Mouse (Mus musculus): ENCODE results near the gene Trim2. TPM values are rescaled to one million over a fixed set of nuclear protein-coding genes. Genes with fewer than 3 reads are reported as not detected.

Gene Trim2
- total RNA-seq, 1 experiment from 2014 or later, result 1.4 TPM

- no peak for ATAC-seq (replicated peaks in 1 of 2; ENCODE audit: insufficient read depth in 1 of 2, low FRiP score in 2 of 2, low TSS enrichment in 1 of 2, low read depth in 1 of 2, poor library complexity in 2 of 2, severe bottlenecking in 2 of 2)
Measured at GRCm38 (mm10) chr3:84252776-84253654, 53.7 kb downstream of the Trim2 start.

- no peak for ATAC-seq (replicated peaks in 1 of 2; ENCODE audit: insufficient read depth in 1 of 2, low FRiP score in 2 of 2, low TSS enrichment in 1 of 2, low read depth in 1 of 2, poor library complexity in 2 of 2, severe bottlenecking in 2 of 2)
Measured at GRCm38 (mm10) chr3:84251721-84252120, 55.0 kb downstream of the Trim2 start.

- no peak for ATAC-seq (replicated peaks in 1 of 2; ENCODE audit: insufficient read depth in 1 of 2, low FRiP score in 2 of 2, low TSS enrichment in 1 of 2, low read depth in 1 of 2, poor library complexity in 2 of 2, severe bottlenecking in 2 of 2)
Measured at GRCm38 (mm10) chr3:84250275-84250674, 56.4 kb downstream of the Trim2 start.

- ATAC-seq (replicated peaks in 1 of 2; ENCODE audit: insufficient read depth in 1 of 2, low FRiP score in 2 of 2, low TSS enrichment in 1 of 2, low read depth in 1 of 2, poor library complexity in 2 of 2, severe bottlenecking in 2 of 2), result no peak
Measured at GRCm38 (mm10) chr3:84247789-84248188, 58.9 kb downstream of the Trim2 start.

- ATAC-seq (replicated peaks in 1 of 2; ENCODE audit: insufficient read depth in 1 of 2, low FRiP score in 2 of 2, low TSS enrichment in 1 of 2, low read depth in 1 of 2, poor library complexity in 2 of 2, severe bottlenecking in 2 of 2), result no peak
Measured at GRCm38 (mm10) chr3:84246421-84246861, 60.2 kb downstream of the Trim2 start.

GRCm38 (mm10) chr3:84243116-84243515, 63.6 kb downstream of the Trim2 start:
- no peak for ATAC-seq (replicated peaks in 1 of 2; ENCODE audit: insufficient read depth in 1 of 2, low FRiP score in 2 of 2, low TSS enrichment in 1 of 2, low read depth in 1 of 2, poor library complexity in 2 of 2, severe bottlenecking in 2 of 2)

- no peak for ATAC-seq (replicated peaks in 1 of 2; ENCODE audit: insufficient read depth in 1 of 2, low FRiP score in 2 of 2, low TSS enrichment in 1 of 2, low read depth in 1 of 2, poor library complexity in 2 of 2, severe bottlenecking in 2 of 2)
Measured at GRCm38 (mm10) chr3:84242497-84242896, 64.2 kb downstream of the Trim2 start.

GRCm38 (mm10) chr3:84241098-84241497, 65.6 kb downstream of the Trim2 start:
- ATAC-seq (replicated peaks in 1 of 2; ENCODE audit: insufficient read depth in 1 of 2, low FRiP score in 2 of 2, low TSS enrichment in 1 of 2, low read depth in 1 of 2, poor library complexity in 2 of 2, severe bottlenecking in 2 of 2), result no peak

- no peak for ATAC-seq (replicated peaks in 1 of 2; ENCODE audit: insufficient read depth in 1 of 2, low FRiP score in 2 of 2, low TSS enrichment in 1 of 2, low read depth in 1 of 2, poor library complexity in 2 of 2, severe bottlenecking in 2 of 2)
Measured at GRCm38 (mm10) chr3:84235420-84236304, 71.0 kb downstream of the Trim2 start.

GRCm38 (mm10) chr3:84234562-84234961, 72.1 kb downstream of the Trim2 start:
- ATAC-seq (replicated peaks in 1 of 2; ENCODE audit: insufficient read depth in 1 of 2, low FRiP score in 2 of 2, low TSS enrichment in 1 of 2, low read depth in 1 of 2, poor library complexity in 2 of 2, severe bottlenecking in 2 of 2), result no peak

GRCm38 (mm10) chr3:84233663-84234415, 72.8 kb downstream of the Trim2 start:
- ATAC-seq (replicated peaks in 1 of 2; ENCODE audit: insufficient read depth in 1 of 2, low FRiP score in 2 of 2, low TSS enrichment in 1 of 2, low read depth in 1 of 2, poor library complexity in 2 of 2, severe bottlenecking in 2 of 2), result no peak

GRCm38 (mm10) chr3:84232312-84232711, 74.4 kb downstream of the Trim2 start:
- no peak for ATAC-seq (replicated peaks in 1 of 2; ENCODE audit: insufficient read depth in 1 of 2, low FRiP score in 2 of 2, low TSS enrichment in 1 of 2, low read depth in 1 of 2, poor library complexity in 2 of 2, severe bottlenecking in 2 of 2)

GRCm38 (mm10) chr3:84230988-84231387, 75.7 kb downstream of the Trim2 start:
- 0 out of 4 replicates have a peak, but pooled peaks of 1 of the 2 experiments have one; percentile 40 for ATAC-seq (replicated peaks in 1 of 2; ENCODE audit: insufficient read depth in 1 of 2, low FRiP score in 2 of 2, low TSS enrichment in 1 of 2, low read depth in 1 of 2, poor library complexity in 2 of 2, severe bottlenecking in 2 of 2)

GRCm38 (mm10) chr3:84228911-84229310, 77.8 kb downstream of the Trim2 start:
- ATAC-seq (replicated peaks in 1 of 2; ENCODE audit: insufficient read depth in 1 of 2, low FRiP score in 2 of 2, low TSS enrichment in 1 of 2, low read depth in 1 of 2, poor library complexity in 2 of 2, severe bottlenecking in 2 of 2), result no peak

GRCm38 (mm10) chr3:84228203-84228870, 78.3 kb downstream of the Trim2 start:
- ATAC-seq (replicated peaks in 1 of 2; ENCODE audit: insufficient read depth in 1 of 2, low FRiP score in 2 of 2, low TSS enrichment in 1 of 2, low read depth in 1 of 2, poor library complexity in 2 of 2, severe bottlenecking in 2 of 2), result peak; percentile 90

GRCm38 (mm10) chr3:84227628-84228027, 79.0 kb downstream of the Trim2 start:
- ATAC-seq (replicated peaks in 1 of 2; ENCODE audit: insufficient read depth in 1 of 2, low FRiP score in 2 of 2, low TSS enrichment in 1 of 2, low read depth in 1 of 2, poor library complexity in 2 of 2, severe bottlenecking in 2 of 2), result no peak

GRCm38 (mm10) chr3:84224982-84225381, 81.7 kb downstream of the Trim2 start:
- ATAC-seq (replicated peaks in 1 of 2; ENCODE audit: insufficient read depth in 1 of 2, low FRiP score in 2 of 2, low TSS enrichment in 1 of 2, low read depth in 1 of 2, poor library complexity in 2 of 2, severe bottlenecking in 2 of 2), result no peak

Data from hematopoietic stem cell, adult 5-6 weeks (primary cell).